Mouse (Mus musculus): ENCODE measurements at regions not wholly inside any gene's neighbourhood (a gene's known extent, or its start where the extent isn't known, plus 50 kb on each side); places are given as distances from the start of the nearest gene placed in this dataset.
A peak's percentile ranks its signal among the peaks of the same experiment; 100 is the strongest.

- no peak overlapping the region for H3K4me3 ChIP-seq
- no peak overlapping the region for H3K4me2 ChIP-seq
- no peak overlapping the region for H3K9ac ChIP-seq
- 72% methylated on average over 3 of the region's 3 CpGs for WGBS
- no peak for ATAC-seq (replicated peaks; ENCODE audit: insufficient number of reproducible peaks, insufficient read depth, low FRiP score, low read depth)
- H3K36me3 ChIP-seq, result no peaks in the 10 kb centered on the region
- no peaks in the 10 kb centered on the region for H3K4me1 ChIP-seq (replicated peaks)
- H3K27ac ChIP-seq, result no peak overlapping the region
- H3K9me3 ChIP-seq (replicated peaks), result no peaks in the 10 kb centered on the region
- no peaks in the 10 kb centered on the region for H3K27me3 ChIP-seq
These were observed 105.8 kb upstream of the Slc4a7 start for GRCm38 (mm10) chr14:14596057-14596809.

- Histone ChIP-seq H3K27me3 (no peaks in the 10 kb centered on the region), H3K9me3 (replicated peaks) (no peaks in the 10 kb centered on the region), H3K9ac (no peak overlapping the region), H3K27ac (no peak overlapping the region), H3K4me1 (replicated peaks) (no peaks in the 10 kb centered on the region), H3K4me2 (no peak overlapping the region), H3K4me3 (no peak overlapping the region), H3K36me3 (no peaks in the 10 kb centered on the region)
- WGBS, result 58% methylated on average over 2 of the region's 2 CpGs
- 0 out of 2 replicates have a peak, but pooled peaks have one; percentile 27 for ATAC-seq (replicated peaks; ENCODE audit: insufficient number of reproducible peaks, insufficient read depth, low FRiP score, low read depth)
These were observed 102.5 kb upstream of the Slc4a7 start for GRCm38 (mm10) chr14:14599586-14599985.

- Histone ChIP-seq H3K4me3 (no peak overlapping the region), H3K36me3 (no peaks in the 10 kb centered on the region)
- WGBS, result 71% methylated on average over 6 of the region's 6 CpGs
These were observed 102.1 kb upstream of the Slc4a7 start for GRCm38 (mm10) chr14:14599990-14600389.

GRCm38 (mm10) chr14:14603439-14603838 lies 98.6 kb upstream of the Slc4a7 start:
- 22% methylated on average over 1 of the region's 1 CpGs for WGBS

More at GRCm38 (mm10) chr14:14599990-14600389, 102.1 kb upstream of the Slc4a7 start:
- H3K4me1 ChIP-seq (replicated peaks), result no peaks in the 10 kb centered on the region
- no peak for ATAC-seq (replicated peaks; ENCODE audit: insufficient number of reproducible peaks, insufficient read depth, low FRiP score, low read depth)
- H3K4me2 ChIP-seq, result no peak overlapping the region
- no peaks in the 10 kb centered on the region for H3K27me3 ChIP-seq
- H3K9me3 ChIP-seq (replicated peaks), result no peaks in the 10 kb centered on the region
- H3K27ac ChIP-seq, result no peak overlapping the region
- no peak overlapping the region for H3K9ac ChIP-seq

GRCm38 (mm10) chr14:14607074-14607473 lies 95.0 kb upstream of the Slc4a7 start:
- ATAC-seq (replicated peaks; ENCODE audit: insufficient number of reproducible peaks, insufficient read depth, low FRiP score, low read depth), result no peak
- Histone ChIP-seq H3K36me3 (no peaks in the 10 kb centered on the region), H3K4me1 (replicated peaks) (no peaks in the 10 kb centered on the region), H3K27me3 (no peaks in the 10 kb centered on the region), H3K9ac (no peak overlapping the region), H3K4me2 (no peak overlapping the region), H3K4me3 (no peak overlapping the region), H3K9me3 (replicated peaks) (no peaks in the 10 kb centered on the region), H3K27ac (no peak overlapping the region)
- 88% methylated on average over 3 of the region's 3 CpGs for WGBS

More at GRCm38 (mm10) chr14:14603439-14603838, 98.6 kb upstream of the Slc4a7 start:
- Histone ChIP-seq H3K9ac (no peak overlapping the region), H3K9me3 (replicated peaks) (no peaks in the 10 kb centered on the region), H3K27me3 (no peaks in the 10 kb centered on the region), H3K27ac (no peak overlapping the region), H3K4me3 (no peak overlapping the region), H3K36me3 (no peaks in the 10 kb centered on the region), H3K4me1 (replicated peaks) (no peaks in the 10 kb centered on the region), H3K4me2 (no peak overlapping the region)
- ATAC-seq (replicated peaks; ENCODE audit: insufficient number of reproducible peaks, insufficient read depth, low FRiP score, low read depth), result no peak

GRCm38 (mm10) chr14:14612245-14612644 lies 89.8 kb upstream of the Slc4a7 start:
- no peak overlapping the region for H3K9ac ChIP-seq
- ATAC-seq (replicated peaks; ENCODE audit: insufficient number of reproducible peaks, insufficient read depth, low FRiP score, low read depth), result no peak
- H3K4me2 ChIP-seq, result no peak overlapping the region
- no peaks in the 10 kb centered on the region for H3K36me3 ChIP-seq
- H3K27me3 ChIP-seq, result no peaks in the 10 kb centered on the region
- H3K9me3 ChIP-seq (replicated peaks), result no peaks in the 10 kb centered on the region
- H3K27ac ChIP-seq, result no peak overlapping the region
- no peaks in the 10 kb centered on the region for H3K4me1 ChIP-seq (replicated peaks)
- 75% methylated on average over 3 of the region's 3 CpGs for WGBS
- no peak overlapping the region for H3K4me3 ChIP-seq

- H3K9me3 ChIP-seq (replicated peaks), result no peaks in the 10 kb centered on the region
- H3K4me2 ChIP-seq, result no peak overlapping the region
- H3K4me3 ChIP-seq, result no peak overlapping the region
- no peaks in the 10 kb centered on the region for H3K36me3 ChIP-seq
- H3K4me1 ChIP-seq (replicated peaks), result no peaks in the 10 kb centered on the region
- H3K27me3 ChIP-seq, result no peaks in the 10 kb centered on the region
- no peak overlapping the region for H3K9ac ChIP-seq
- no peak overlapping the region for H3K27ac ChIP-seq
- no peak for ATAC-seq (replicated peaks; ENCODE audit: insufficient number of reproducible peaks, insufficient read depth, low FRiP score, low read depth)
- WGBS, result 77% methylated on average over 5 of the region's 5 CpGs
These were observed 81.8 kb upstream of the Slc4a7 start for GRCm38 (mm10) chr14:14620316-14620715.

- no peaks in the 10 kb centered on the region for H3K36me3 ChIP-seq
- H3K4me2 ChIP-seq, result no peak overlapping the region
- no peaks in the 10 kb centered on the region for H3K27me3 ChIP-seq
- H3K27ac ChIP-seq, result no peak overlapping the region
- no peaks in the 10 kb centered on the region for H3K9me3 ChIP-seq (replicated peaks)
- 58% methylated on average over 1 of the region's 1 CpGs for WGBS
- H3K4me1 ChIP-seq (replicated peaks), result peaks cover 9% of the 10 kb centered on the region; the same call in 1 of the 2 replicates
- H3K9ac ChIP-seq, result no peak overlapping the region
- H3K4me3 ChIP-seq, result no peak overlapping the region
- no peak for ATAC-seq (replicated peaks; ENCODE audit: insufficient number of reproducible peaks, insufficient read depth, low FRiP score, low read depth)
These were observed 73.4 kb upstream of the Slc4a7 start for GRCm38 (mm10) chr14:14628673-14629072.

- Histone ChIP-seq H3K4me2 (no peak overlapping the region), H3K27ac (no peak overlapping the region), H3K4me3 (no peak overlapping the region), H3K9me3 (replicated peaks) (no peaks in the 10 kb centered on the region), H3K9ac (no peak overlapping the region), H3K4me1 (replicated peaks) (peaks cover 11% of the 10 kb centered on the region; the same call in 1 of the 2 replicates), H3K27me3 (no peaks in the 10 kb centered on the region), H3K36me3 (no peaks in the 10 kb centered on the region)
- no peak for ATAC-seq (replicated peaks; ENCODE audit: insufficient number of reproducible peaks, insufficient read depth, low FRiP score, low read depth)
- WGBS, result 44% methylated on average over 6 of the region's 6 CpGs
These were observed 70.3 kb upstream of the Slc4a7 start for GRCm38 (mm10) chr14:14631750-14632149.

GRCm38 (mm10) chr14:14632471-14632870 lies 69.6 kb upstream of the Slc4a7 start:
- no peaks in the 10 kb centered on the region for H3K36me3 ChIP-seq
- no peak overlapping the region for H3K27ac ChIP-seq
- H3K27me3 ChIP-seq, result no peaks in the 10 kb centered on the region
- peaks cover 11% of the 10 kb centered on the region; the same call in 1 of the 2 replicates for H3K4me1 ChIP-seq (replicated peaks)
- ATAC-seq (replicated peaks; ENCODE audit: insufficient number of reproducible peaks, insufficient read depth, low FRiP score, low read depth), result no peak
- 0 out of 2 replicates have a peak overlapping the region, but pooled peaks have one; percentile 44 for H3K9ac ChIP-seq
- H3K9me3 ChIP-seq (replicated peaks), result no peaks in the 10 kb centered on the region
- 3% methylated on average over 15 of the region's 15 CpGs for WGBS
- H3K4me2 ChIP-seq, result peak overlapping the region; percentile 82
- peak overlapping the region; percentile 46 for H3K4me3 ChIP-seq

GRCm38 (mm10) chr14:14632951-14633931 lies 68.8 kb upstream of the Slc4a7 start:
- peak overlapping the region; percentile 44; the same call in 1 of the 2 replicates for H3K9ac ChIP-seq
- H3K4me1 ChIP-seq (replicated peaks), result peaks cover 11% of the 10 kb centered on the region; the same call in 1 of the 2 replicates
- no peaks in the 10 kb centered on the region for H3K27me3 ChIP-seq
- peak; percentile 43 for ATAC-seq (replicated peaks; ENCODE audit: insufficient number of reproducible peaks, insufficient read depth, low FRiP score, low read depth)
- peak overlapping the region; percentile 82 for H3K4me2 ChIP-seq
- H3K9me3 ChIP-seq (replicated peaks), result no peaks in the 10 kb centered on the region
- peak overlapping the region; percentile 46 for H3K4me3 ChIP-seq
- 4% methylated on average over 22 of the region's 22 CpGs for WGBS
- H3K36me3 ChIP-seq, result no peaks in the 10 kb centered on the region
- H3K27ac ChIP-seq, result peak overlapping the region; percentile 16; the same call in 1 of the 2 replicates
